Mouse (Mus musculus) brown adipose tissue, adult 24 weeks (tissue): ENCODE results near the gene Prex1. TPM values are rescaled to one million over a fixed set of nuclear protein-coding genes. Genes with fewer than 3 reads are reported as not detected.

Experiments used
- H3K27ac ChIP-seq: fragments of 200-500 bp; replicated peaks from 2 replicates; pipeline ENCODE4 v1.5.1; 2012; ENCODE audit warnings: low read depth, mild to moderate bottlenecking, low read length
- H3K4me1 ChIP-seq: fragments of 200-500 bp; 2 replicates; pipeline ENCODE4 v1.6.1; 2012; ENCODE audit warnings: low read length, mixed read lengths; ENCODE audit not compliant: control insufficient read depth, insufficient read depth, insufficient read length
- H3K4me3 ChIP-seq: fragments of 200-500 bp; 2 replicates; pipeline ENCODE4 v1.5.1; 2012; ENCODE audit warnings: low read depth, mild to moderate bottlenecking, low read length, moderate library complexity; ENCODE audit not compliant: insufficient read depth
- polyA plus RNA-seq: library from polyadenylated mRNA; stranded (reverse); fragments of >200 nt; gene quantifications from 2 replicates; pipeline ENCODE4 v1.2.4, GENCODE M21; 2012; ENCODE audit not compliant: missing spikeins, insufficient read depth, insufficient read length

Prex1 gene
- polyA plus RNA-seq, 1 experiment = 2.3 TPM

DNA sequence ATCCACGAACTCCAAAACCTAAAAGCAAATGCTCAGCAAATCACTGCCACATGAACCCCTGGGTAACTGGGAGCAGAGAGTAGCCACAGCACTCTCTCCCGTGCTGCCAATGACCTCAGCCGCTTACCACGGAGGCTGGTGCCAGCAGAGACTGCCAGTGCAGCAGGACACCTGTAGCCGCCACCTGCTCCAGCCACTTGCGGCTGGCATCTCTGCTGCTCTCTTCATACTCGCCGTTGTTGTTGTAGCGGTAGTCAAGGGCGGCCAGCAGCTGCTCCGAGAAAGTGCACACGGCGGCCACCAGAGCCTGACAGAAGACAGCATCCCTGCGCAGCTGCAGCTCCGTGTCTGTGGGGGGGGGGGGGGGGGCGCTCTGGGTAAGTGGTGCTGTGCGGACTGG, 138.2 kb downstream of the Prex1 start:
- no peak overlapping the region for H3K4me3 ChIP-seq
- H3K27ac ChIP-seq = no peak overlapping the region
- no peaks in the 10 kb centered on the region for H3K4me1 ChIP-seq

DNA sequence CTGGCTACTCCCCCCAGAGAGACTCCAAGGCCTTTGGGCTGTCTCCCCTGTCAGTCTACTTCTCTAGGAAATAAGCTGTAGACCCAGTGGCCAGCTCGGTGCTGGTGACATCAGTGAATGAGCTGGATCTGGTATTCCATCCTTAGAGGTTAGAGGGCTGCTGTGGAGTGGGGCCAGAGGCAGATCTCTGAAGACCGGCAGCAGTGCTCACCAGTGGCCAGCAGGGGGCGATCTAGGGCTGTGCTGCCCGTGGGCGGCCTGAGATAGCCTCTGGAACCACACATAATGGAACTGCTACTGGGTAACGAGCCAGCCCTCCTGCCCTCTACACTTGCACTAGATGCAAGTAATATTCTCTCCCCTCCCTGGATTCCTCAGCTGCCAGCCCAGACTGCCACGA, 138.7 kb downstream of the Prex1 start:
- no peaks in the 10 kb centered on the region for H3K4me1 ChIP-seq
- H3K27ac ChIP-seq = no peak overlapping the region
- H3K4me3 ChIP-seq = no peak overlapping the region

DNA sequence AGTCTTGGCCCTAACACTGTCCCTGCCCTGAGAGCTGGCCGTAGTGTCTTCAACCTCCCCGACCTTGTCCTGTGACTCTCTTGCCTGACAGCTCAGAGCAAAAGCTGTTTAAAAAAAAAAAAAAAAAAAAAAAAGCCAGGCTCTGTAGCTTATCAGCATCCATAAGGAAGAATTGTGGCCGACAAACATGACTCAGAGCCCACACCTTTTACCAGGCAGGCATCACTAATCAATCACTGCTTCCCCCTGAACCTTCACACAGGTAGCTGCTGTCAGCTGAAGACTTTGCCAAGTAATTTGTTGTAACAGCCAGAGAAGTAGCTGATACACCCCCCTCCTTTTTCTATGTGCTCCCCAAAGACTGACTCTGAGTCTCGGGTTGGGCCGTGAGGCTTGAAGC, 140.0 kb downstream of the Prex1 start:
- Histone ChIP-seq H3K27ac (no peak overlapping the region), H3K4me3 (no peak overlapping the region), H3K4me1 (no peaks in the 10 kb centered on the region; the same call in 1 of the 2 replicates)

DNA sequence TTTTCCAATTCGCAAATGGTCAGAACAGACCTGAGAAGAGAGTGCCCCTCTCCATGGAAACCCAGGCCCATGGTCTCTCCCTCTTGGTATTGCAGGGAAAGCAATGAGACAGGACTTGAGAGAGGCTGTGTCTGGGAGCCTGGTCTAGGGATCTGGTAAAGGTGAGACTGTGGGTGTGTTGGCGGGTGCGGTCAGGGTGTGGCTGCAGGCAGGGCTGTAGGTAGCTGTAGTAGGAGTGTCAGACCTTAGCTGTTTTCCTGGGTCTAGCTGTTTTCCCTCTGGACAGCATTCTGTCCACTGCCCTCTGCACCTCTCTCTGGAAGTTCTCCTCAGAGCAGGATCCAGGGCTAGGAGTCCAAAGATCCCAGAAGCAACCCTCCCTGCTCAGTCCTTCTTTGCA, 141.3 kb downstream of the Prex1 start:
- no peak overlapping the region for H3K4me3 ChIP-seq
- H3K27ac ChIP-seq = no peak overlapping the region
- H3K4me1 ChIP-seq = no peaks in the 10 kb centered on the region; the same call in 1 of the 2 replicates

DNA sequence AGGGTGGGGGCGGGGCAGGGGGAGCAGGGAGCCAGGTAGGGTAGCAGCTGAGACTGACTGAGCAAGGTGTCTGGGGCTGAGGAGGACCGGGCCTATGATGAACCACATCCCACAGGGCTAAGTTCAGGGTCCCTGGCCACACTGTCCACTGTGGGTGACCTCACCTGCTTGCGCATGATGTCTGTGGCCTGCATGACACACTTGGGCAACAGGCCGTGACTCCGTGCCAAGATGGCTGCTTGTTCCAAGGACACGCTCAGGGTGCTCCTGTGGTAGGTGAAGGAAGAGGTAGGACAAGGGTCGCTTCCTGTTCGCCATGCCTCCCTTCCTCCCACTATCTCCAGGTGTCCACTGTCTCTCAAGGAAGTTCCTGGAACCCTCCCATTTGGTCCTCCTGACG, 144.4 kb downstream of the Prex1 start:
- Histone ChIP-seq H3K4me3 (no peak overlapping the region), H3K4me1 (no peaks in the 10 kb centered on the region; the same call in 1 of the 2 replicates), H3K27ac (no peak overlapping the region)

DNA sequence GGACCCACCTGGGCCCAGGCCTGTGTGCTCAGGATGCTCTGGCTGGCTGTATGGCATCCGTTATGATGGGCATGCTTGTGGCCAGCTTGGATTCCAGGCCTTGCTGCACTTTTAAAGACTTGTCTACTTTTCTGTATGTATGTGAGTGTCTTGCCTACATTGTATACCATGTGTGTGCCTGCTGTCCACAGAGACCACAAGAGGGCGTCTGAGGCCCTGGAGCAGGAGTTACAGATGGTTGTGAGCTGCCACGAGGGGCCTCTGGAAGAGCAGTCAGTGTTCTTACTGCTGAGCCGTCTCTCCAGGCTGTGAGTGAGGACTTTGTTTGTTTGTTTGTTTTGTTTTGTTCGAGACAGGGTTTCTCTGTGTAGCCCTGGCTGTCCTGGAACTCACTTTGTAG, 148.1 kb downstream of the Prex1 start:
- H3K4me1 ChIP-seq = no peaks in the 10 kb centered on the region; the same call in 1 of the 2 replicates
- H3K4me3 ChIP-seq = no peak overlapping the region
- no peak overlapping the region for H3K27ac ChIP-seq

DNA sequence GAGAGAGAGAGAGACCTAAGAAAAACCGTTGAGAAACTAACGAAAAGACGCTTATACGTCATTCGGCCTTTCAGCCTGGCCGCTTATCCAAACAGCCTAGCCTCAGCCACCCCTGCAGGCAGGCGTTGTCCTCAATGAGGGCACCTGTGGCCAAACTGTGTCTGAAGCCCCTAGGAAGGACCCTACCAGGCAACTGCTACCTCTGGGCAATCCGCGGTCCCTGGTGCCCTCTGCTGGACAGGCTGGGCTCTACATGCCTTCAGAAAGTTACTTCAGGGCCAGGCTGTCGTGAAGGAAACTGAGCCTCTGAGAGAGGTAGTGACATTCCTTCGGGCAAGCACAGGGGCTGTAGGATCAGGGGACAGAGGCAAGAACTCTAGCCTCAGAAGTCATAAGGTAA, 149.2 kb downstream of the Prex1 start:
- Histone ChIP-seq H3K4me1 (no peaks in the 10 kb centered on the region; the same call in 1 of the 2 replicates), H3K4me3 (peak overlapping the region; percentile 41), H3K27ac (no peak overlapping the region; the same call in 1 of the 2 replicates)

DNA sequence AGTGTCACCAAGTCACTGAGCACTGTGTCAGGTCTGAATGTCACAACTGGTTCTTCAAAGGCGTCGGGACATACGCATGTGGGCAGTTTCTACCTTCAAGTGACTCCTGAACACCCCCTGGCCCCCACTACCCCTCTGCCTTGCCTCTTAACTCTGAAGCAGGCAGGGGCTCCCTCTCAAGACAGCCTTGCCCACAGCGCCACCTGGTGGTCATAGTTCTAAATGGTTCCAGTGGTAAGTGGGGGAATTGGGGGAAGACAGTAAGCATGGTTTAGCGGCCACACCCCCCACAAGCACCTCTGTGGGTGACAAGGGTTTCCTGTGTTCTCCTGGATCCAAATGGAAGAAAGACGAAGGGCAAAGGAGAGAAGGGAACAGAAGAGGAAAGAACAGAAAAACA, 149.7 kb downstream of the Prex1 start:
- Histone ChIP-seq H3K27ac (no peak overlapping the region), H3K4me1 (no peaks in the 10 kb centered on the region), H3K4me3 (no peak overlapping the region)

DNA sequence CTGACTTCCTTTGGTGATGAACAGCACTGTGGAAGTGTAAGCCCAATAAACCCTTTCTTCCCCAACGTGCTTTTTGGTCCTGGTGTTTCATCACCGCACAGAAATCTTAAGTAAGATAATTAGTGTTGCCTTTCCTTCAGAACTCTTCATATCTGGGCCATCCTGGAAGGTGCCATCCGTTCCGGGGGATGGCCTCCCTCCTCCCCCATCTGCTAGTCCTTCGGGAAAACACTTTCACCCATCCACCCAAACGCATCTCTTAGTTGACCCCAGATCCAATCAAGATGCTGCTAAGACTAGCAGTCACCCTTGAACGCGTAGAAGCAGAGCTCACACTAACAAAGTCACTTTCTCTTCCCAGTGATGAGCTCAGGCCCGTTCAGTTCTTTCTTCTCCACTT, 150.6 kb downstream of the Prex1 start:
- Histone ChIP-seq H3K27ac (no peak overlapping the region), H3K4me3 (no peak overlapping the region), H3K4me1 (no peaks in the 10 kb centered on the region)

DNA sequence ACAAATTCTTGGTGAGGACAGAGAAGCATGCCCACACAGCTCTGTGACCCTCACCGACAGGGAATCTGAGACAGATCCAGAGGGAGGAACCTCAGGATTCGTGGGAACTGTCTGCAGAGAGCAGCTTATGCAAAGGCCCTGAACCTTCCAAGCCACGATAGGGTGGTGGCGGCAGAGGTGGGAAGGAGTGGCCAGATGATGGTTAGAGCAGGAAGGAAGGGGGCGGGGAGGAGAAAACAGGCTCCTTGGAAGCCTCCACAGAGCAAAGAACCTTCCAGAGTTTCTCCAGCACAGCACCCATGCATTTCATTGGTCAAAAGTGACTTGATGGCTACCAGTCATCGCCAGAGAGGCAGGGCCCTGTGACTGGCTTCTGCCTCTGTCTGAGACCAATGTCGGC, 151.9 kb downstream of the Prex1 start:
- no peak overlapping the region for H3K4me3 ChIP-seq
- H3K4me1 ChIP-seq = no peaks in the 10 kb centered on the region

DNA sequence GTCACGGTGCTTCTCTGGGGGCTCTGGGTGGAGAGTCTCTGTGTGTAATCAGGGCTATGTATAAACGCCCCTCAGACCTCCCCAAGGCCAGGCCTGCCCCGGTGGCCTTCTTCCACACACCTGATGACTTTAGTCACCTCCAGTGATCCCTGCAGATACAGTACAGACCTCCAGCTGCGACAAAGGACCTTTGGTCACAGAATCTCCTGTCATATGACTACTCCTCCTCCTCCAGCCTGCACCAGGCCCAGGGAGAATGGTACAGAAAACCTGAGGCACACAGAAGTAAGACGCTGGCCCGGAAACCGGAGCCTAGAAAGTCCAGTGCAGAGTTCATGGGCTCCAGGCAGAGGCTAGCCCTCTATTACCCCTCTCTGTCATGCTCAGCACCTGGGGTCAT, 152.8 kb downstream of the Prex1 start:
- H3K27ac ChIP-seq = no peak overlapping the region
- H3K4me3 ChIP-seq = no peak overlapping the region
- H3K4me1 ChIP-seq = no peaks in the 10 kb centered on the region

More for the DNA sequence above, 151.9 kb downstream of the Prex1 start:
- no peak overlapping the region for H3K27ac ChIP-seq

DNA sequence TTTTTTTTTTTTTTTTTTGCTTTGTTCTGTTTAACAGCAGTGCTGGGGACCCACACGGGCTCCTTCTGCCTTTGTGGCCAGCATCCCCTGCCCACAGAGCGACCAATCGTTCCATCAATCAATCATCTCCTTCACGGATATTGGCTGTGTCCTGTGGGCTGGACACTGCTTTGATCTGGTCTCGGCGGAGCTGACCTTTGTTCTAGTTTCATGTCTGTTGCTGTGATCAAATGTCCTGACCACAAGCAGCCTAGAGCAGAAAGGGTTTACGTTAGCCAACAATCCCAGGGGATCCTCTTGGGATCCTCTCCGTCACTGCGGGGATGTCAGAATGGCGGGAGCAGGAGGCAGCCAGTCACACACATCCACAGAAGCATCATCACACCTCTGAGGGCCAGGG, 154.1 kb downstream of the Prex1 start:
- Histone ChIP-seq H3K4me3 (no peak overlapping the region), H3K4me1 (no peaks in the 10 kb centered on the region), H3K27ac (no peak overlapping the region)

DNA sequence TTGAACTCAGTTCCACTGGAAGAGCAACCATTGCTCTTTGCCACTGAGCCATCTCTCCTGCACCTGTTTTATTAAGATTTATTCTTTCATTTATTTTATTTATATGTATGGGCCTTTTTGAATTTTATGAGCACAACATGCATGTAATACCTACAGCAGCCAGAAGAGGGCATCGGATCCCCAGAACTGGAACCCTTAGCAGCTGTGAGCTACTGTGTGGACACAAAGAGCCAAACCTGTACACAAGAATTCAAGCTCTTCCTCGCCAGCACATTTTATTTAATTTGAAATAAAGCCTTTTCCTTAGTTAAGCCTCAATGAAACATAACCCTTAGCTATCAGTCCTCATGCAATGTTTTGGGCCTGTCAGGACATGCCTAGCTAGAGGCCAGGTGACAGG, 158.1 kb downstream of the Prex1 start:
- H3K4me3 ChIP-seq = no peak overlapping the region
- H3K4me1 ChIP-seq = no peaks in the 10 kb centered on the region
- H3K27ac ChIP-seq = no peak overlapping the region

DNA sequence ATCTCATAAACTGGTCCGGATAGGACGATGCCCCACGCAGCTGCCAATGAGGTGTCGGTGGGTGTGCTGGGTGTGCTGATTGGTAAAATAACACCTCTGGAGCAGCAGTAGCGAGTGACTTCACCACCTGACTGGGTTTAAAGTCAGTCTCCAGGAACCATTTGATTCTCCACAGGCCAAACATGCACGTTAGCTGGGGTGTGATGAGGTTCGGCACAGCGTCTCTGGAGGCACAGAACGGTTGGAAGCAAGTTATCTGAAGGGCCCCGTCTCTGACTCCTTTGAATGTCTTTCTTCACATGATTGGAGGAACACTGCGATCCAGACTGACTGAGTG, 159.5 kb downstream of the Prex1 start:
- Histone ChIP-seq H3K4me1 (no peaks in the 10 kb centered on the region), H3K27ac (no peak overlapping the region), H3K4me3 (no peak overlapping the region)

DNA sequence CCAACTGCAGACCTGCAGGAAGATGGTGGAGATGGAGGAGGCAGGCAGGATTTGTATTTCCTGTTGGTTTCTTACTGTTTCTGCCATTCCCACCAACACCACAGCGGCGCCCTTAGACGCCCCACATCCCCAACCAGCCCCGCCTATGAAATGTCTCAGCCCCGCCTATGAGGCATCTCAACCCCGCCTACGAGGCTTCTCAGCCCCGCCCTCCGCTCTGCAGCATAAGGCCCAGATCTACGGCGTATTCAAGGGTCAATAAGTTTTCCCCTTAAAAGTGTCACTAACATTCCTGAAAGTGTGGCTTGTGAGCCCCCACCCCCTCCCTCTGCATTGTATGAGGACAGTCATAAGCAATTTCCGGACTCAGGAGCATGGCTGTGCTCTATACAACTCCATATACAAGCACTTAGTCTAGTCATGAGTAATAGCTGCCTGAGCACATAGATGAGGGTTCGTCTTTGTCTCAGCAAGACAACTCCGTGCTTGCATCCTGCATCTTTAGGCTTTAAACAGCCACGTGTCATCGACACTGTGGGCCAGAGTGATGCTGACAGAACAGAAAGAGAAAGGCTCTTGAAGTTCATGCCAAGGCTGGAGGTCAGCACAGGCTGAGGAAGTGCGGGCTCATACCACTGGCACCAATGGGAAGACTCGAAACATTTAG, 160.0 kb downstream of the Prex1 start:
- Histone ChIP-seq H3K27ac (no peak overlapping the region), H3K4me1 (no peaks in the 10 kb centered on the region), H3K4me3 (no peak overlapping the region; the same call in 1 of the 2 replicates)

DNA sequence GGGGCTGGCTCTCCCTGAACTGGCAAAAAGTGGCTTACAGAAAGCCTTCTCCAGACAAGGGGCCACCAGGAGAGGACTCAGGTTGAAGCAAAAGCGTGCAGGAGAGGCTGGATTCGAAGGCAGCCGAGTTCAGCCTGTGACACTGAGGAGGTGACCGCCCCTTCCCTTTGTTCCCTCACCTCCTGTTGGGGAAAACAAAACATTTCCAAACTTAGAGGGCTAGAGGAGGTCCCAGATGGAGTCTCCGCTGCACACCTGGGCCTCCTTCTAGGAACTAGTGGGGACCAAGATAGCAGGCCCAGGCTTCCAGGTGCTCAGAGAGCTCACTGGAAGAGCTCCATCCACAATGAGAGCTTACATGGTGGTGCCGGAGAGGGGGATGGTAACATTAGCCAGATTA, 161.0 kb downstream of the Prex1 start:
- Histone ChIP-seq H3K27ac (no peak overlapping the region), H3K4me3 (no peak overlapping the region), H3K4me1 (no peaks in the 10 kb centered on the region)
